Mouse (Mus musculus) small intestine, adult 2 months (tissue): ENCODE measurements around the gene Clk1. TPM values are rescaled to one million over a fixed set of nuclear protein-coding genes. Genes with fewer than 3 reads are reported as not detected.

ENCODE experiments used
- H3K27ac ChIP-seq: fragments of 200-500 bp; 2 replicates; pipeline ENCODE4 v1.5.1; 2012; ENCODE audit warnings: low read depth, low read length, control low read depth, inconsistent platforms; ENCODE audit not compliant: insufficient read depth
- H3K27me3 ChIP-seq: fragments of 200-500 bp; 2 replicates; pipeline ENCODE4 v1.6.1; 2012; ENCODE audit warnings: mild to moderate bottlenecking, moderate library complexity, low read length, inconsistent platforms; ENCODE audit not compliant: control insufficient read depth, insufficient read depth
- H3K36me3 ChIP-seq: fragments of 200-500 bp; 2 replicates; pipeline ENCODE4 v1.6.1; 2012; ENCODE audit warnings: mild to moderate bottlenecking, low read length, control low read depth, inconsistent platforms; ENCODE audit not compliant: control insufficient read depth, insufficient read depth
- H3K4me1 ChIP-seq: fragments of 200-500 bp; 2 replicates; pipeline ENCODE4 v1.6.1; 2012; ENCODE audit warnings: low read length, inconsistent platforms, mixed read lengths; ENCODE audit not compliant: control insufficient read depth, insufficient read depth, insufficient read length
- H3K4me3 ChIP-seq: fragments of 200-500 bp; 2 replicates; pipeline ENCODE4 v1.5.1; 2012; ENCODE audit warnings: low read depth, mild to moderate bottlenecking, control low read depth, inconsistent platforms, low read length, moderate library complexity
- CTCF ChIP-seq: fragments of 200-500 bp; IDR thresholded peaks from 2 replicates; pipeline ENCODE4 v1.5.1; 2012; ENCODE audit warnings: low read depth, mild to moderate bottlenecking, control low read depth, inconsistent platforms, low read length, moderate library complexity, mixed read lengths; ENCODE audit not compliant: insufficient replicate concordance, insufficient read length; ENCODE audit errors: extremely low read depth
- POLR2A ChIP-seq: fragments of 200-500 bp; IDR thresholded peaks from 2 replicates; pipeline ENCODE4 v1.6.1; 2012; ENCODE audit warnings: low read depth, mild to moderate bottlenecking, control low read depth, inconsistent platforms, low read length, moderate library complexity
- WGBS: fragments of 180-500 bp; shearing (Covaris S2); methylation state at CpG from one replicate; pipeline ENCODE4 v1.1.7; 2018; 5-methylcytosine and 5-hydroxymethylcytosine counted together
- polyA plus RNA-seq: library from polyadenylated mRNA; depleted of rRNA; stranded (reverse); fragments of >200 nt; gene quantifications from 2 replicates; pipeline ENCODE4 v1.2.3, GENCODE M21; 2012

Gene Clk1
- polyA plus RNA-seq, 1 experiment: 11.1 TPM

- Histone ChIP-seq H3K4me1 (no peaks in the 10 kb centered on the region), H3K27ac (no peak overlapping the region), H3K4me3 (no peak overlapping the region), H3K36me3 (peaks cover 54% of the 10 kb centered on the region), H3K27me3 (no peaks in the 10 kb centered on the region)
- TF ChIP-seq CTCF (no peak), POLR2A (no peak)
- 81% methylated on average over 6 of the region's 6 CpGs for WGBS
Measured at GRCm38 (mm10) chr1:58408141-58408540, 15.7 kb downstream of the Clk1 start.

- no peaks in the 10 kb centered on the region for H3K27me3 ChIP-seq
- TF ChIP-seq CTCF: no peak
- TF ChIP-seq POLR2A: no peak
- H3K4me1 ChIP-seq: no peaks in the 10 kb centered on the region
- H3K27ac ChIP-seq: no peak overlapping the region
- peaks cover 55% of the 10 kb centered on the region for H3K36me3 ChIP-seq
- no peak overlapping the region for H3K4me3 ChIP-seq
- WGBS: 97% methylated on average over 7 of the region's 7 CpGs
Measured at GRCm38 (mm10) chr1:58407321-58407720, 16.5 kb downstream of the Clk1 start.

- H3K36me3 ChIP-seq: peaks cover 60% of the 10 kb centered on the region
- TF ChIP-seq POLR2A (no peak), CTCF (no peak)
Measured at GRCm38 (mm10) chr1:58403745-58404144, 20.1 kb downstream of the Clk1 start.

GRCm38 (mm10) chr1:58401396-58401795 lies 22.5 kb downstream of the Clk1 start:
- TF ChIP-seq POLR2A (no peak), CTCF (no peak)
- 90% methylated on average over 6 of the region's 6 CpGs for WGBS
- Histone ChIP-seq H3K36me3 (peaks cover 71% of the 10 kb centered on the region), H3K27ac (no peak overlapping the region), H3K27me3 (no peaks in the 10 kb centered on the region), H3K4me3 (no peak overlapping the region), H3K4me1 (no peaks in the 10 kb centered on the region)

More at GRCm38 (mm10) chr1:58403745-58404144, 20.1 kb downstream of the Clk1 start:
- Histone ChIP-seq H3K27ac (no peak overlapping the region), H3K27me3 (no peaks in the 10 kb centered on the region), H3K4me3 (no peak overlapping the region), H3K4me1 (no peaks in the 10 kb centered on the region)
- 85% methylated on average over 5 of the region's 5 CpGs for WGBS

- TF ChIP-seq POLR2A: no peak
- TF ChIP-seq CTCF: no peak
- Histone ChIP-seq H3K36me3 (peaks cover 63% of the 10 kb centered on the region), H3K27me3 (no peaks in the 10 kb centered on the region), H3K4me3 (no peak overlapping the region), H3K4me1 (no peaks in the 10 kb centered on the region), H3K27ac (no peak overlapping the region)
- 84% methylated on average over 6 of the region's 6 CpGs for WGBS
Measured at GRCm38 (mm10) chr1:58397731-58398130, 26.1 kb downstream of the Clk1 start.

GRCm38 (mm10) chr1:58396179-58396578 lies 27.7 kb downstream of the Clk1 start:
- Histone ChIP-seq H3K4me3 (no peak overlapping the region), H3K4me1 (no peaks in the 10 kb centered on the region; the same call in 1 of the 2 replicates), H3K36me3 (peaks cover 51% of the 10 kb centered on the region), H3K27ac (no peak overlapping the region), H3K27me3 (no peaks in the 10 kb centered on the region)
- 100% methylated on average over 1 of the region's 1 CpGs for WGBS
- TF ChIP-seq CTCF (no peak), POLR2A (no peak)

- no peaks in the 10 kb centered on the region; the same call in 1 of the 2 replicates for H3K4me1 ChIP-seq
- H3K27me3 ChIP-seq: no peaks in the 10 kb centered on the region
- no peak overlapping the region for H3K27ac ChIP-seq
- no peak overlapping the region for H3K4me3 ChIP-seq
- WGBS: 91% methylated on average over 3 of the region's 3 CpGs
- peaks cover 43% of the 10 kb centered on the region for H3K36me3 ChIP-seq
- no peak for TF ChIP-seq CTCF
Measured at GRCm38 (mm10) chr1:58395341-58395740, 28.5 kb downstream of the Clk1 start.

GRCm38 (mm10) chr1:58393284-58394195 lies 30.3 kb downstream of the Clk1 start:
- no peak for TF ChIP-seq CTCF
- no peak for TF ChIP-seq POLR2A
- WGBS: 1% methylated on average over 83 of the region's 90 CpGs

More at GRCm38 (mm10) chr1:58393284-58394195, 30.3 kb downstream of the Clk1 start:
- H3K4me1 ChIP-seq: no peaks in the 10 kb centered on the region; the same call in 1 of the 2 replicates
- peak overlapping the region; percentile 84 for H3K27ac ChIP-seq
- no peaks in the 10 kb centered on the region for H3K27me3 ChIP-seq
- peak overlapping the region; percentile 91 for H3K4me3 ChIP-seq
- peaks cover 30% of the 10 kb centered on the region for H3K36me3 ChIP-seq
